Mouse (Mus musculus) 416B (cell line): ENCODE measurements around the gene Mtnr1a.
"Not testable (repeated sequence)": the region's sequence is repeated elsewhere in the genome, so short reads cannot be mapped to it uniquely, and the experiment has no call there.

Experiments used
- DNase-seq: peaks from one replicate; pipeline ENCODE4 v3.0.0; 2011; ENCODE audit warnings: low read depth

Mtnr1a gene

DNA sequence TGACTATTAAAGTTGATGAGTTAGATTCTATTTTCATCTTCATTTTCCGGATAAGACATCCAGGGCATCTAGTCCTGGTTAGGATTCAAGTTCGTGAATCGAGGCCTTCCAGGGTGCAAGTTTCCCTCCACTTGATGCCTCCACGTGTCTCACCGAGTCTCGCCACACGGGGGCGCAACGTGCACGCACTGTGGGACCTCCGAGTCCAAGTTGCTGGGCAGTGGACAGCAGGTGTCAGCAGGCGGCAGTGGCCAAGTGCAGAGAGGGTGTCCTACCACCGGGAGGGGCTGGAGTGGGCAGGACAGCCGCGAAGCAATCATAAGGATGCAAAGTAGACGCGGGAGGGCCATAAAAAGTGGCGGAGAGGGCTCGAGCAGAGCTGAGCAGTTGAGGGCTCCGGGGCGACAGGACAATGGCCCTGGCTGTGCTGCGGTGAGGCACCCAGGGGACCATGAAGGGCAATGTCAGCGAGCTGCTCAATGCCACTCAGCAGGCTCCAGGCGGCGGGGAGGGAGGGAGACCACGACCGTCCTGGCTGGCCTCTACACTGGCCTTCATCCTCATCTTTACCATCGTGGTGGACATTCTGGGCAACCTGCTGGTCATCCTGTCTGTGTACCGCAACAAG, at the start of gene Mtnr1a:
Mtnr1a (plus strand) TSS at position 379 of the 628 bp plus-strand sequence.
- DNase-seq: peak; percentile 44

DNA sequence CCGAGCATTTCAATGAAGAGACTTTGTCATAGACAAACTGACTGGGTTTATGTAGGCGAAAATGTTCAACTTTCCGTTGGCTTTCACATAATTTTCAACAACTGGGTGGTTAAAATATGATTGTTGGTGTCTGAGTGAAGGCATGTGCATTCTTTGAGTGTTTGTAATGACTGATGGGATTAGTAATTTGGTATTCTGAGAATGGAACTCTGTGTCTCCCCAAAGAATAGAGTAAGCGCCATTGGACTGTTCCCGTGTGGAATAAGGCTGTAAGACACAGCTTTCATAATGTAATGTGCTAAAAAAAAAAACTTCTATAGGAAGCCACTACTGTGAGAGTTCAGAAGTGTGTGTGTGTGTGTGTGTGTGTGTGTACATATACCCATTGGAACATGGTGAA, 49.7 kb upstream of the Mtnr1a start:
- no peak for DNase-seq

DNA sequence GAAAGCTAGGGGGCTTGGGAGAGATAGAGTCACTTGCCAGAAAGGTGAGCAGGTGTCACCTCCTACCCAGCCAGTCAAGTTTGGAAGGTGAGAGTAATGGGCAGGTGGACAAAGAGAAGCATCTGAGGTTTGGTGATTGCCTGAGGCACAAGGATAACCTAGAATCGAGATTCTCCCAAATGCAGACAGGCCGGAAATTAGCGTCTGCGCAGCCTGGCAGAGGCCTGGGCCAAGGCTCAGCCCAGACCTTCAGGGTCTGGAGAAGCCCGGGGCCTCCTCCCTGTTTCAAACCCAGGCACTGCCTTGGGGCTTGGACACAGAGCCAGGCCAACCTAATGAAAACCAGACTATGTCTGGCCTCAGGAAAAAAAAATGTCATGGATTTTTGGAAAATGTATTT, 47.8 kb upstream of the Mtnr1a start:
- no peak for DNase-seq

DNA sequence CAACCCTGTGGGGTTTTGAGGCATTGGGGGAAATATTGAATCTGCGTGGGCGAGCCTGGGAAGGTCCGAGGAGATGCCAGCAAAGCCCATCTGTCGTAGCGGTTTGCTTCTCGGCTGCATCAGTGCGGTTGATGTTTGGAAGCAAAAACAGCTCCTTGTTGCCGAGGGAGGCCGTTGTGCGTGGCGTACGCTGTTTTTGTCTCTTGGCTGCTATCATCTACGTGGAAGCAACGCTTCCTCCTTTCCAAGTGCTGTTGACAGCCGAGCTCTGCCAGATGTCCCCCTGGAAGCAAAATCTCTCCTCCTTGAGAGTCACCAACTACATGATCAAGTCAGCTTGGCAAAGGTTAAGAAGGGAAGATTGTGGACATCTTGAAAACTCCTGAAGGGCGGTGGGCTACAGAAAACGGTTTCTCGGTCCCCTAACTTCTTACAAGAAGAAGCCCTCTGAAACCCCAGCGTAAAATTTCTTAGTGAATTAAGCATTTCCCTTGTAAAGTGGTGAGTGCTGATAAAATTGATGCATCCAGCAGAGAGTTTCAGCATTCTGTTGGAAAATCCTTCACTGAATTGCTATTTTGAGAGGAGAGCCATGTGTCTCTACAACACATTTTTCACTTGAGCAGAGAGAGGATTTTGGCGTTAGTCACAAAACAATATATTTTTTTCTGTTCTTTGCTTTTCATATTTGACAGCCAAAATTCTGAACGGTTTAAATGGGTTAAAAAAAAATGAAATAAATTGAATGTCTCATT, 46.8 kb upstream of the Mtnr1a start:
- no peak for DNase-seq

- no peak for DNase-seq
Observed at GRCm38 (mm10) chr8:45028081-45028497, 40.8 kb upstream of the Mtnr1a start.

DNA sequence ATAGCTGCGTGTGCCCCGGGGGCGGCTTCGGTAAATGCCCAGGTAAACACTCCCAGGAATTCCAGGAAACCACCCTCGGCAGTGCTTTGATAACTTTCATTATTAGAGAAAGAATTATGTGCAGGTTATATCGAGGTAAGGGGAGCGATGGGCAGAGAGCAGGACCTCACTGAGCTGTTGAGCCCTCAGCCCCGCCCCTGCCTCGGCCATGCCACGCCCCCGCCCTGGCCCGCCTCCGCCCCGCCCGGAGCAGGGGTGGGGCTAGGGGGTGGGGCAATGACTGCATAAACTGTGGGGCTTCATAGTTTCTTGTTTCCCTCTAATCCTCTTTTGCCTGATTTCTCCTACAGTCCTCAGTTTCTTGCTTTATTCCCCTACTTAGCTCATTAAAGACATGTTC, 30.6 kb upstream of the Mtnr1a start:
- DNase-seq: no peak

- DNase-seq: no peak
Observed at GRCm38 (mm10) chr8:45044160-45044559, 24.8 kb upstream of the Mtnr1a start.

- no peak for DNase-seq
Observed at GRCm38 (mm10) chr8:45050451-45050850, 18.5 kb upstream of the Mtnr1a start.

- no peak for DNase-seq
Observed at GRCm38 (mm10) chr8:45051236-45051635, 17.7 kb upstream of the Mtnr1a start.

DNA sequence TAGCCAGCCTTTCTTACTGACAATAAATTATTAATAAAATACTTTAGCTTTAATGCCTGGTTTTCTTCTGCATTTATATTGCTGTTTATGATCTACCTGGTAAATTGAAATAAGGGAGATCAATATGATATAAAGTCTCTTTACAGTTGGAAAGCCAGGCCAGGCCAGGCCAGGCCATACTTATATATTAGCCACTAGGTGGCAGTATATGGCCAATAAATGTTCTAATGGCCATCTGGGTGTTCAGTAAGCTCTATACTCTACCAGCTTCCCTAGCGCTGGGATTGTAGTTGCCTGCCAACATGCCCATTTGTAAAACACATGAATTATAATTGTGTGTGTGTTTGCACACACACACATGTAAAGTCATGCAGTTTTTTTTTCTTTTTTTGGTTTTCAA, 16.7 kb upstream of the Mtnr1a start:
- peak; percentile 51 for DNase-seq

- no peak for DNase-seq
Observed at GRCm38 (mm10) chr8:45052618-45053017, 16.3 kb upstream of the Mtnr1a start.

- DNase-seq: no peak
Observed at GRCm38 (mm10) chr8:45055500-45055899, 13.4 kb upstream of the Mtnr1a start.

- no peak for DNase-seq
Observed at GRCm38 (mm10) chr8:45056810-45057209, 12.1 kb upstream of the Mtnr1a start.

- no peak for DNase-seq
Observed at GRCm38 (mm10) chr8:45060083-45060482, 8.9 kb upstream of the Mtnr1a start.

GRCm38 (mm10) chr8:45062311-45062710, 6.6 kb upstream of the Mtnr1a start:
- DNase-seq: no peak

- peak; percentile 84 for DNase-seq
Observed at GRCm38 (mm10) chr8:45062982-45063924, 5.7 kb upstream of the Mtnr1a start.

GRCm38 (mm10) chr8:45064197-45064869, 4.6 kb upstream of the Mtnr1a start:
- DNase-seq: no peak

DNA sequence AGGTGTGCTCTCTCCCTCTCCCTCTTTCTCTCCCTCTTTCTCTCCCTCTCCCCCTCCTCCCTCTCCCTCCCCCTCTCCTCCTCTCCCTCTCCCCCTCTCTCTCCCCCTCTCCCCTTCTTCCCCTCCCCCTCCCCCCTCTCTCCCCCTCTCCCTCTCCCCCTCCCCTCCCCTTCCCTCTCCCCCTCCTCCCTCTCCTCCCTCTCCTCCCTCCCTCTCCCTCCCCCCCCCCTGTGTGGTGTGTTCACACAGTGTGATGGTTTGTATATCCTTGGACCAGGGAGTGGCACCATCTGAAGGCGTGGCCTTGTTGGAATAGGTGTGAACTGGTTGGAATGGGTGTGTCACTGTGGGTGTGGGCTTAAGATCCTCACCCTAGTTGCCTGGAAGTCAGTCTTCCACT, 3.5 kb upstream of the Mtnr1a start:
- DNase-seq: not testable (repeated sequence)

DNA sequence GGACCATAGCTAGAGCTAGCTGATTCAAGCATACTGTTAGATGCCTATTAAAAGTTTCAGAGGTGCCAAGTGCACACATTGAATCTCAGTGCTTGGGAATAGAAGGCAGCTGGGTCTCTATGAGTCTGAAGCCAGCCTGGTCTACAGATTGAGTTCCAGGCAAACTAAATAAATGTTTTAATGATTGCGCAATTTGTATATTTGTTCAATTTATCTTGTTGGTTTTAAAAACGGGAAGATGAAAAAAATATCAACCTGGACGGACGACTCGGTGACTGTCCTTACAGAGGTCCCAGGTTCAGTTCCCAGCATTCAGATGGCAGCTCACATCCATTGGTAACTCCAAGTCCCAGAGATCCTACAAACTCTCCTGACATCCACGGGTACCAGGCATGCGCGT, 2.0 kb downstream of the Mtnr1a start:
- no peak for DNase-seq

DNA sequence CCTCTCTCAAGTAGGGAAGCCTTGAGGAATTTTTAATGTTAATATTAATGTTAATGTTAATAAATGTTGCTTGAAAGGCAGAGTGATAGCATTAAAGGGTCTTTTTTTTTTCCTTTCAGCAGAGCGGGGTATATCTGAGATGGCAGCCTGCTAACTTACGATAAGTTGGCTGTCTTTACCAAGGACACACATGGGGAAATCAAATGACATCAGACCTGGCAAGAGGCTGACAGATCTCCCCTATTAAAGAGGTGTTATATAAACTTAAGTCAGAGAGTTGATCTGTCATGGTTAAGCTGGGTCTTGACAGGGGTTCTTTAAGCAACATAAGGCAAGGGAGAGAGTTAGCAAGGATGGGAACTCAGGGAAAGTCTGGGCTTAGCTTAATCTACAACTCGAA, 11.9 kb downstream of the Mtnr1a start:
- DNase-seq: no peak

- no peak for DNase-seq
Observed at GRCm38 (mm10) chr8:45093599-45093998, 24.7 kb downstream of the Mtnr1a start.
